Mouse (Mus musculus) kidney, adult 2 months (tissue): ENCODE results near the gene Gm10985.

Experiments used
- CTCF ChIP-seq: fragments of 200-500 bp; conservative IDR thresholded peaks from 2 replicates; pipeline ENCODE4 v1.5.1; 2011; ENCODE audit warnings: low read depth, mild to moderate bottlenecking, control low read depth, low read length, moderate library complexity, mixed read lengths; ENCODE audit not compliant: insufficient read depth, insufficient read length
- POLR2A ChIP-seq: fragments of 200-500 bp; IDR thresholded peaks from one replicate; pipeline ENCODE4 v1.6.1; 2011; ENCODE audit warnings: low read depth, low read length, control low read depth

DNA sequence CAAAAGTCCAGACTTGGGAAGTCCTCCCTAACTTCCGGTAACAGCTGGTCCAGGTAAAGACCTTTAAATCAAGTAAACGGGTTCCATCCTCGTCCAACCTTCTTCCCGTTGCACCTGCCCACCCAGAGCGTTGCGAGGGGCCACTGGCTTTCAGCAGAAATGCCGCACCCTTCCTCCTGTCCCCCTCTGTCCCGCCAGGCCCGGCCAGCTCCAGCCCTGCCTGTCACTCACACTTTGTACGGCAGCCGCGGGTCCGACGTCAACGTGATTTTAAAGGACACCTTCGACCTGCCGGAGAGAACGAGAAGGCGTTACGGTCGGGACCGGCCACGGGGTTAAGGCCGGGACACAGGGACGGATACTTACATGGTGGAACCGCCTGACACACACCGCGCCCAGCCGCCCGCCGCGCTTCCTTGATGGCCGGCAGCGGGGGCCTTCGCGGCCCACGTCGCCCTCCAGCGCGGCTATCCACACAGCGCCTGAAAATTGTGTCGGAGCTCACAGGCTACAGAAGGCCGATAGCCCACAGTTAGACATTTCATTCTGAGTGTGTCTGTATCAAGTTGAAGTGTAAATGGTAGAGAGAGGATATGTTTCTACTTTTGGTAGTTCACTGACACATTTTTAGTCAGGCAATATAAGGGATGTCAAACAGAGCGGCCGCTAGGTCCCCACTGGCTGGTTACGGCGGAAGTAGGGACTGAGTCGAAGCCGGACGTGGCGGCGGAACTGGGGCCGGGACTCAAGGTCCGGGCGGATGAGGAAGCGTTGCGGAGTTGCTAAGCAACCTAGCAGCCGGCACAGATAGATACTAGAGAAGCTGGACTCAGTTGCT, 18.7 kb downstream of the Gm10985 start, which contains the start of gene Ufm1:
- no peak for TF ChIP-seq CTCF
- no peak for TF ChIP-seq POLR2A
